Mouse (Mus musculus): ENCODE data around the gene Akap2. TPM values are rescaled to one million over a fixed set of nuclear protein-coding genes. Genes with fewer than 3 reads are reported as not detected.
A peak's percentile ranks its signal among the peaks of the same experiment; 100 is the strongest.

The Akap2 gene
- polyA plus RNA-seq, 2 experiments: 0.76 to 1.5 TPM

- TF ChIP-seq EP300 (IDR thresholded peaks at IDR 0.05; ENCODE audit: low read depth) (no peak), CTCF (IDR thresholded peaks at IDR 0.05; ENCODE audit: low read depth) (no peak)
- WGBS (ENCODE audit: insufficient replicate concordance): 26% methylated on average over 1 of the region's 1 CpGs
- Histone ChIP-seq H3K9me3 (ENCODE audit: control insufficient read depth, low read length) (no peaks in the 10 kb centered on the region), H3K36me3 (replicated peaks; ENCODE audit: control insufficient read depth, insufficient read depth, low read depth) (no peaks in the 10 kb centered on the region), H3K4me3 (ENCODE audit: insufficient read depth in 1 of 2, low read depth in 2 of 2, low read length in 2 of 2) (no peak overlapping the region), H3K27ac (no peak overlapping the region), H3K4me1 (replicated peaks; ENCODE audit: control insufficient read depth in 2 of 2, insufficient read depth in 2 of 2, low read length in 1 of 2) (0 out of 4 replicates have a peak, but pooled peaks cover 0 to 3% of the 10 kb centered on the region in 2 experiments), H3K9ac (replicated peaks) (no peak overlapping the region), H3K4me2 (ENCODE audit: low read depth) (no peak overlapping the region), H3K27me3 (ENCODE audit: control insufficient read depth, insufficient read depth, low read length) (no peaks in the 10 kb centered on the region)
- DNase-seq (ENCODE audit: low read depth in 3 of 3, low spot score in 3 of 3) (no peak), ATAC-seq (ENCODE audit: insufficient read depth) (no peak)
Observed at GRCm38 (mm10) chr4:57841911-57842310, 124.5 kb downstream of the Akap2 start.

- Histone ChIP-seq H3K36me3 (replicated peaks; ENCODE audit: control insufficient read depth, insufficient read depth, low read depth) (no peaks in the 10 kb centered on the region), H3K4me2 (ENCODE audit: low read depth) (no peak overlapping the region), H3K27ac (no peak overlapping the region), H3K4me1 (replicated peaks; ENCODE audit: control insufficient read depth in 2 of 2, insufficient read depth in 2 of 2, low read length in 1 of 2) (0 out of 4 replicates have a peak, but pooled peaks cover 0 to 5% of the 10 kb centered on the region in 2 experiments), H3K27me3 (ENCODE audit: control insufficient read depth, insufficient read depth, low read length) (no peaks in the 10 kb centered on the region), H3K4me3 (ENCODE audit: insufficient read depth in 1 of 2, low read depth in 2 of 2, low read length in 2 of 2) (no peak overlapping the region), H3K9ac (replicated peaks) (no peak overlapping the region), H3K9me3 (ENCODE audit: control insufficient read depth, low read length) (no peaks in the 10 kb centered on the region)
- 60% methylated on average over 11 of the region's 11 CpGs for WGBS (ENCODE audit: insufficient replicate concordance)
- DNase-seq (ENCODE audit: low read depth in 3 of 3, low spot score in 3 of 3) (no peak), ATAC-seq (ENCODE audit: insufficient read depth) (no peak)
- TF ChIP-seq CTCF (IDR thresholded peaks at IDR 0.05; ENCODE audit: low read depth) (no peak), EP300 (IDR thresholded peaks at IDR 0.05; ENCODE audit: low read depth) (no peak)
Observed at GRCm38 (mm10) chr4:57842472-57843305, 125.2 kb downstream of the Akap2 start.

GRCm38 (mm10) chr4:57845031-57845431, 127.6 kb downstream of the Akap2 start:
- Histone ChIP-seq H3K36me3 (replicated peaks; ENCODE audit: control insufficient read depth, insufficient read depth, low read depth) (no peaks in the 10 kb centered on the region), H3K27me3 (ENCODE audit: control insufficient read depth, insufficient read depth, low read length) (no peaks in the 10 kb centered on the region), H3K27ac (no peak overlapping the region), H3K4me1 (replicated peaks; ENCODE audit: control insufficient read depth in 2 of 2, insufficient read depth in 2 of 2, low read length in 1 of 2) (0 out of 4 replicates have a peak, but pooled peaks cover 0 to 2% of the 10 kb centered on the region in 2 experiments), H3K9ac (replicated peaks) (no peak overlapping the region), H3K4me3 (ENCODE audit: insufficient read depth in 1 of 2, low read depth in 2 of 2, low read length in 2 of 2) (peak overlapping the region in 1 of 2 experiments; percentile 27; a peak in 1 of 4 replicates), H3K4me2 (ENCODE audit: low read depth) (no peak overlapping the region), H3K9me3 (ENCODE audit: control insufficient read depth, low read length) (no peaks in the 10 kb centered on the region)
- TF ChIP-seq EP300 (IDR thresholded peaks at IDR 0.05; ENCODE audit: low read depth): no peak
- no peak for TF ChIP-seq CTCF (IDR thresholded peaks at IDR 0.05; ENCODE audit: low read depth)
- ATAC-seq (ENCODE audit: insufficient read depth): no peak
- DNase-seq (ENCODE audit: low read depth in 3 of 3, low spot score in 3 of 3): peak in 1 of 3 experiments; percentile 10
- 31% methylated on average over 10 of the region's 10 CpGs for WGBS (ENCODE audit: insufficient replicate concordance)

- Histone ChIP-seq H3K27me3 (ENCODE audit: control insufficient read depth, insufficient read depth, low read length) (no peaks in the 10 kb centered on the region), H3K27ac (no peak overlapping the region), H3K9ac (replicated peaks) (no peak overlapping the region), H3K4me3 (ENCODE audit: insufficient read depth in 1 of 2, low read depth in 2 of 2, low read length in 2 of 2) (peak overlapping the region in 1 of 2 experiments; percentile 27; a peak in 2 of 4 replicates), H3K9me3 (ENCODE audit: control insufficient read depth, low read length) (no peaks in the 10 kb centered on the region), H3K4me1 (replicated peaks; ENCODE audit: control insufficient read depth in 2 of 2, insufficient read depth in 2 of 2, low read length in 1 of 2) (0 out of 4 replicates have a peak, but pooled peaks cover 0 to 2% of the 10 kb centered on the region in 2 experiments), H3K4me2 (ENCODE audit: low read depth) (0 out of 2 replicates have a peak overlapping the region, but pooled peaks have one; percentile 15), H3K36me3 (replicated peaks; ENCODE audit: control insufficient read depth, insufficient read depth, low read depth) (no peaks in the 10 kb centered on the region)
- TF ChIP-seq EP300 (IDR thresholded peaks at IDR 0.05; ENCODE audit: low read depth) (no peak), CTCF (IDR thresholded peaks at IDR 0.05; ENCODE audit: low read depth) (no peak)
- DNase-seq (ENCODE audit: low read depth in 3 of 3, low spot score in 3 of 3) (no peak), ATAC-seq (ENCODE audit: insufficient read depth) (no peak)
- 43% methylated on average over 12 of the region's 12 CpGs for WGBS (ENCODE audit: insufficient replicate concordance)
Observed at GRCm38 (mm10) chr4:57845541-57846210, 128.2 kb downstream of the Akap2 start.

Measured in liver, embryonic 14.5 days (tissue).